Mouse (Mus musculus) cerebellum, adult 9-11 months (tissue): Measurements from ENCODE around the gene Iqsec2.
A peak's percentile ranks its signal among the peaks of the same experiment; 100 is the strongest.
"Not testable (repeated sequence)": the region's sequence is repeated elsewhere in the genome, so short reads cannot be mapped to it uniquely, and the experiment has no call there.

ENCODE experiments used
- DNase-seq: peaks from one replicate; pipeline ENCODE4 v3.0.0; 2022

Iqsec2 gene

GRCm38 (mm10) chrX:152179670-152180656 lies 35.9 kb downstream of the Iqsec2 start:
- no peak for DNase-seq

DNA sequence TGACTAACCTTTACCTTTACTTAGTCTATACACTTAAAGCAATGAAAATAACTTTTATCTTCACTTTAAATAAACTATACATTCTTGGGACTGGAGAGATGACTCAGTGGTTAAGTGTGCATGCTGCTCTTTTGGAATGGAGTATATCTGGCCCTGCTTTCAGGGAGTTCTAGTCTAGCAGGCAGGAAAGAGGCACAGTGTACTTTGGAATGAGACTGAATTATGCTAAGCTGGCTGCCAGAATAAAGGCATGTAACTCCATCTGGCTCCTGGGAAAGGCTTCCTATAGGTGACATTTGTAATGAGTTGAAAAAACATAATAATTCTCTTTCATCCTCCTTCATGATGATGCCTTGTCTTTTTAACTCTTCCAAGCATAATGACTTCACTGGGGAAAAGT lies 43.1 kb downstream of the Iqsec2 start:
- DNase-seq, result no peak

GRCm38 (mm10) chrX:152191266-152191665 lies 47.2 kb downstream of the Iqsec2 start:
- no peak for DNase-seq

- no peak for DNase-seq
These were observed 54.0 kb downstream of the Iqsec2 start for GRCm38 (mm10) chrX:152197814-152198648.

- peak; percentile 66 for DNase-seq
These were observed 57.8 kb downstream of the Iqsec2 start for GRCm38 (mm10) chrX:152201737-152202421.

DNA sequence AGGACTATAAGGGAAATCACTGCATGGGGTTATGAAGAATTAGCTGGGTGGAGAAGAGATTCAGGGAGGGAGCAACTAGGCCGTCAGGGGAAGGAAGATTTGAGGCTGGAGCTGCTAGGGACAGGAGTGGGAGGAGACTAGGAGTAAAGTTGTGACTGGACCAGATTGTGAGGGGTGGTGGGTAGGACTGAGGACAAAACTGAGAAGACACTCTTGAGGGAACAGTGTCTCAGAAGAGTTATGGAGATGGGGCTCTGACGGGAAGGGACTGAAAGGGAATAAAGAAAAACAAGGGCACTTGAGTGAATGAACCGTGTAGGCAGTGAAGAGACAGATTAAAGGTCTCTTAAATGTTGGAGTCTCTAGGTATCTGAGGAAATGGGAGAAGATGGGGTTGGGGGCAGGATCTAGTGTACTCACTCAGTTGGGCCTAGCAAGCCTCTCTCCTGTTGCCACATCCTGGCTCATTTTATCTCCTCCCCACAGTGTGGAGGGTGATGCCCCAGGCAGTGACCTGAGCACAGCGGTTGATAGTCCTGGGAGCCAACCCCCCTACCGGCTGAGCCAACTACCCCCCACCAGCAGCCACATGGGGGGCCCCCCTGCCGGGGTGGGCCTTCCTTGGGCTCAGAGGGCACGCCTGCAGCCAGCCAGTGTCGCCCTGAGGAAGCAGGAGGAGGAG lies 58.5 kb downstream of the Iqsec2 start:
- no peak for DNase-seq

GRCm38 (mm10) chrX:152203247-152203646 lies 59.2 kb downstream of the Iqsec2 start:
- no peak for DNase-seq

GRCm38 (mm10) chrX:152205486-152205885 lies 61.4 kb downstream of the Iqsec2 start:
- no peak for DNase-seq

DNA sequence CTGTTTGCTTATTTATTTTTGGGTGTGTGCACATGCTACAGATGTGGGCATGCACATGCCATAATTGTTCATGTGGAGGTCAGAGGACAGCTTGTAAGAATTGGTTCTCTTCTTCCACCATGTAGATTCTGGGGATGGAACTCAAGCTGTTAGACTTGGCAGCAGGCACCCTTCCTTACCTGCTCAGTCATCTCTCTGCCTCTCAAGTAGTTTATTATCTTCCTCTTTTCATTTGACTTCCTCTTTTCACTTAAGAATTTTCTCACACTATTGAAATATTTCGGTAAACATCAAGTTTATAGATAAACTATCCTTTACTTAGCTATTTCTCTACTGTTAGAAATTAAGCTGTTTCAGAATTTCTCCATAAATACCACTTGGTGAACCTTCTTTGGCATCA lies 70.6 kb downstream of the Iqsec2 start:
- no peak for DNase-seq

GRCm38 (mm10) chrX:152218529-152218928 lies 74.5 kb downstream of the Iqsec2 start:
- DNase-seq, result no peak

DNA sequence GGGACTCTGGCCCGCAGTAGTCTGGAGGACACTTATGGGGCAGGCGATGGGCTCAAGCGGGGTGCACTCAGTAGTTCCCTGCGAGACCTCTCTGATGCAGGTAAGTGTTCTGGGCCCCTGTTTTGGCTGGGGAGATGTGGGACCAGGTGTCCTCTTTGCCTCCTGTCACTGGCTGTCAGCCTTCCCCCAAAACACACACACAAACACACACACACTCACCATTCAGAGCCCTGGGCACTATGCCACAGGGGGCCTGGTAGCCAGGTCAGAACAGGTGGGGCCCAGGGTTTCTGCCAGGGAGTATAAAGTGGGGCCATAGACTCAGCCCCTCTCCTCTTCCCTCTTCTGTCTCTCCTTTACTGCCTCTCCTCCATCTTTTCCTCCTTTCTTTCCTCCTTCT lies 77.7 kb downstream of the Iqsec2 start:
- peak; percentile 34 for DNase-seq

GRCm38 (mm10) chrX:152222226-152222625 lies 78.2 kb downstream of the Iqsec2 start:
- peak; percentile 50 for DNase-seq

GRCm38 (mm10) chrX:152223313-152223712 lies 79.2 kb downstream of the Iqsec2 start:
- no peak for DNase-seq

DNA sequence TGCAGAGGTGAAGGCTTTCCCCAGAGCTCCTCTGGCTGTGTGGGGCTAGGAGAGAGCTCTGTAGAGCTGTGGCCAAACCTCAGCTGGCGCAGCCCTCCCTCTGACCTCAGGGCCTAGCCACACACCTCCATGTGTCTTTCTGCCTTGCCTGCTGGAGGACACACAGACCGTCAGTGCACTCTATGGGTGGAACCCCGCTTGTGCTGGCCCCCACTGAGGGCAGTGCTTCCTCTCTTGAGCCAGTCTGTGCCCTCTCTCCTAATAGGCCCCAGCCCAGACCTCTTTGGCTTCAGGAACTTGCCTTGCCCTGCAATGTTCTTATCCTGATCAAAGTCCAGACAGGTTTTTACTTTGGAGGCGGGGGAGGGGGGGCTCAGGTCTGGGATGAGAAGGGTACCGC lies 80.2 kb downstream of the Iqsec2 start:
- no peak for DNase-seq

DNA sequence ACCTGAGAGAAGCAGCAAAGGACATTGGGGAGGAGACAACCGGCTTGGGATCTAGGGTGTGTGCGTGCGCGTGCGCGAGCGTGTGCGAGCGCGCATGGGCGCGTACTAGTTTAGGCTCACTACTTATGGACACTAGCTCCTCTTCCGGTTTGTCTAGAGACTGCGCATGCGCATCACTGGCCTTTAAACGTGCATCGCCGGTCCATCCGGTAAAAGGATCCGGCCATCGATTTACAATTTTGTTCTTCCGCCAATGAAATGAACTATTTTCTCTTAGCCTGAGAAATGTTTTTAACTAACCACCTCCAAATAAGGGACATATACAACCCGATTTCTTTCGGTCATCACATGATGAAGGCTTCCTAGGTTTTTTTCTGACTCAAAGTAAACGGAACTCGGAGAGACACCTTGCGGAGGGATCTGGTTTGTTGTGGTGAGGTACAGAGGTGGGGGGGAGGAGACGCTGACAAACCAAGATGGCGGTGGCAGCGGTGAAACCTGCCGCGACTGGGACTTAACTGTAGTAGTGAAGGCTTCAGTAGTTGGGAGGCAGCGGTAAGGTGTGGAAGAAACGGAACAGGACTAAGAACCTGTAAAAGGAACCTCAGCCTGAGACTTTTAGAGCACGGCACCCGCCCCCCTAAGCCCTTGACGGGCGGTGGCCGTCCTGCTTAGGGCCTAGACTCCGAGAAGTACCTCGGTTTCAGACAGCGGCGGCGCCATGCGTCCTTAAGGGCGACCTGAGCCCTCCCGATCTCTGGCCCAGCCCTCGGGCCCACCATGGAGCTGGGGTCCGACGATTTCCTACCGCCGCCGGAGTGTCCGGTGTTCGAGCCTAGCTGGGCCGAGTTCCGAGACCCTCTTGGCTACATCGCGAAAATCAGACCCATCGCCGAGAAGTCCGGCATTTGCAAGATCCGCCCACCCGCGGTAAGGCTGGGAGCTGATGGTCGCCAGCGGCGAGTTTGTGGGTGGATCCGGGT lies 89.0 kb downstream of the Iqsec2 start, which contains the start of gene Kdm5c:
Kdm5c (plus strand) TSS at position 240 of the 983 bp plus-strand sequence.
- peak; percentile 97 for DNase-seq

- no peak for DNase-seq
These were observed 90.1 kb downstream of the Iqsec2 start for GRCm38 (mm10) chrX:152234125-152234524.

- DNase-seq, result no peak
These were observed 91.7 kb downstream of the Iqsec2 start for GRCm38 (mm10) chrX:152235758-152236157.

- DNase-seq, result not testable (repeated sequence)
These were observed 99.1 kb downstream of the Iqsec2 start for GRCm38 (mm10) chrX:152243140-152243539.

GRCm38 (mm10) chrX:152244492-152245189 lies 100.6 kb downstream of the Iqsec2 start:
- no peak for DNase-seq

DNA sequence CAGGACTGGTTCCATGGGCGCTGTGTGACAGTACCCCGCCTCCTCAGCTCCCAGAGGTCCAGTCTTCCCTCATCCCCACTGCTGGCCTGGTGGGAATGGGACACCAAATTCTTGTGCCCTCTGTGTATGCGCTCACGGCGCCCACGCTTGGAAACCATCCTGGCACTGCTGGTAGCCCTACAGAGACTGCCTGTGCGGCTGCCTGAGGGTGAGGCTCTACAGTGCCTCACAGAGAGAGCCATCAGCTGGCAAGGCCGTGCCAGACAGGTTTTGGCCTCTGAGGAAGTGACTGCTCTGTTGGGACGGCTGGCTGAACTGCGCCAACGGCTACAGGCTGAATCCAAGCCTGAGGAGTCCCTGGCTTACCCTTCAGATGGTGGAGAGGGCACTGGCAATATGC lies 127.1 kb downstream of the Iqsec2 start:
- peak; percentile 12 for DNase-seq
